In genomic region chr1:81745024-81745960, GRCm38 (mm10) we compare ENCODE assay signal across 9 mouse cellular contexts.
A peak's percentile ranks its signal among the peaks of the same experiment; 100 is the strongest.
DNase-seq lines count a peak whose midpoint lies in the region; ATAC-seq lines count a peak whose summit lies in the region.
"Had no signal": no experiment of that assay in that cellular context is flagged by ENCODE, and none has a peak within 500 bp of the region (broad histone marks: within the 10 kb centered on the region; RNA-seq: fewer than 3 reads in every experiment).

No protein-coding gene starts in this region.

- H3K27ac ChIP-seq in forebrain, embryonic 12.5 days: peak overlapping the region; percentile 61
- H3K27ac ChIP-seq in forebrain, embryonic 14.5 days (ENCODE audit: low read depth, low read length): no peak overlapping the region
- no peak overlapping the region for H3K27ac ChIP-seq in midbrain, embryonic 13.5 days
- no peak overlapping the region for H3K27ac ChIP-seq in midbrain, embryonic 14.5 days (replicated peaks; ENCODE audit: low read depth, low read length)
- peak overlapping the region; percentile 51; the same call in 1 of the 2 replicates for H3K27ac ChIP-seq in neural tube, embryonic 15.5 days (replicated peaks)

- no peak overlapping the region for H3K4me3 ChIP-seq in forebrain, embryonic 12.5 days (replicated peaks)
- H3K4me3 ChIP-seq in forebrain, embryonic 14.5 days (ENCODE audit: low read depth, low read length): no peak overlapping the region
- H3K4me3 ChIP-seq in midbrain, embryonic 13.5 days (replicated peaks): no peak overlapping the region
- H3K4me3 ChIP-seq in midbrain, embryonic 14.5 days (replicated peaks; ENCODE audit: low read depth, low read length): no peak overlapping the region
- no peak overlapping the region for H3K4me3 ChIP-seq in neural tube, embryonic 15.5 days (replicated peaks)

- WGBS in forebrain, embryonic 12.5 days: 66% methylated on average over 14 of the region's 14 CpGs
- 68% methylated on average over 14 of the region's 14 CpGs for WGBS in forebrain, embryonic 14.5 days
- 64% methylated on average over 14 of the region's 14 CpGs for WGBS in midbrain, embryonic 13.5 days
- 63% methylated on average over 14 of the region's 14 CpGs for WGBS in midbrain, embryonic 14.5 days
- 78% methylated on average over 14 of the region's 14 CpGs for WGBS in neural tube, embryonic 15.5 days

- no peak overlapping the region for H3K4me2 ChIP-seq in forebrain, embryonic 12.5 days
- H3K4me2 ChIP-seq in forebrain, embryonic 14.5 days (ENCODE audit: low read length): no peak overlapping the region
- H3K4me2 ChIP-seq in midbrain, embryonic 13.5 days (replicated peaks): no peak overlapping the region
- H3K4me2 ChIP-seq in midbrain, embryonic 14.5 days (ENCODE audit: low read length): no peak overlapping the region
- no peak overlapping the region for H3K4me2 ChIP-seq in neural tube, embryonic 15.5 days

- no peaks in the 10 kb centered on the region for H3K9me3 ChIP-seq in forebrain, embryonic 12.5 days
- no peaks in the 10 kb centered on the region for H3K9me3 ChIP-seq in forebrain, embryonic 14.5 days (replicated peaks; ENCODE audit: control insufficient read depth, low read length)
- no peaks in the 10 kb centered on the region for H3K9me3 ChIP-seq in midbrain, embryonic 13.5 days
- no peaks in the 10 kb centered on the region for H3K9me3 ChIP-seq in midbrain, embryonic 14.5 days (ENCODE audit: control insufficient read depth, low read length)
- H3K9me3 ChIP-seq in neural tube, embryonic 15.5 days (replicated peaks): no peaks in the 10 kb centered on the region

- no peak overlapping the region for H3K9ac ChIP-seq in forebrain, embryonic 12.5 days
- H3K9ac ChIP-seq in forebrain, embryonic 14.5 days (ENCODE audit: low read length): no peak overlapping the region
- no peak overlapping the region for H3K9ac ChIP-seq in midbrain, embryonic 13.5 days (replicated peaks)
- no peak overlapping the region for H3K9ac ChIP-seq in midbrain, embryonic 14.5 days (replicated peaks; ENCODE audit: low read length)
- no peak overlapping the region for H3K9ac ChIP-seq in neural tube, embryonic 15.5 days (replicated peaks)

- no peak for ATAC-seq in forebrain, embryonic 12.5 days (ENCODE audit: low FRiP score)
- no peak for ATAC-seq in forebrain, embryonic 14.5 days
- 0 out of 2 replicates have a peak, but pooled peaks have one; percentile 24 for ATAC-seq in midbrain, embryonic 13.5 days
- ATAC-seq in midbrain, embryonic 14.5 days (ENCODE audit: low FRiP score, low TSS enrichment): no peak; the same call in 1 of the 2 replicates
- no peak; the same call in 1 of the 2 replicates for ATAC-seq in neural tube, embryonic 15.5 days (ENCODE audit: low FRiP score)
- no peak for ATAC-seq in granulocyte monocyte progenitor cell, adult 5-6 weeks (replicated peaks; ENCODE audit: poor library complexity, severe bottlenecking)

- no peaks in the 10 kb centered on the region for H3K36me3 ChIP-seq in forebrain, embryonic 12.5 days (replicated peaks)
- no peaks in the 10 kb centered on the region for H3K36me3 ChIP-seq in forebrain, embryonic 14.5 days (ENCODE audit: control insufficient read depth, insufficient read depth, low read length)
- no peaks in the 10 kb centered on the region for H3K36me3 ChIP-seq in midbrain, embryonic 13.5 days
- no peaks in the 10 kb centered on the region for H3K36me3 ChIP-seq in midbrain, embryonic 14.5 days (ENCODE audit: control insufficient read depth, insufficient read depth, low read length)
- H3K36me3 ChIP-seq in neural tube, embryonic 15.5 days: no peaks in the 10 kb centered on the region

- peaks cover 9% of the 10 kb centered on the region for H3K4me1 ChIP-seq in forebrain, embryonic 12.5 days
- H3K4me1 ChIP-seq in forebrain, embryonic 14.5 days (ENCODE audit: control insufficient read depth, insufficient read depth, low read length): no peaks in the 10 kb centered on the region
- peaks cover 5% of the 10 kb centered on the region for H3K4me1 ChIP-seq in midbrain, embryonic 13.5 days (replicated peaks)
- H3K4me1 ChIP-seq in midbrain, embryonic 14.5 days (ENCODE audit: control insufficient read depth, insufficient read depth, low read length): no peaks in the 10 kb centered on the region
- peaks cover 9% of the 10 kb centered on the region for H3K4me1 ChIP-seq in neural tube, embryonic 15.5 days

- DNase-seq in forebrain, embryonic 14.5 days (ENCODE audit: low spot score): no peak
- DNase-seq in midbrain, embryonic 14.5 days: no peak
- peak; percentile 35 to 71 for DNase-seq in kidney, adult 8-10 months
- DNase-seq in yolk sac, embryonic 10.5 days (ENCODE audit: low spot score): no peak

- H3K27me3 ChIP-seq in forebrain, embryonic 12.5 days: no peaks in the 10 kb centered on the region
- no peaks in the 10 kb centered on the region for H3K27me3 ChIP-seq in forebrain, embryonic 14.5 days (replicated peaks; ENCODE audit: control insufficient read depth, insufficient read depth, low read length)
- no peaks in the 10 kb centered on the region for H3K27me3 ChIP-seq in midbrain, embryonic 13.5 days
- H3K27me3 ChIP-seq in midbrain, embryonic 14.5 days (ENCODE audit: control insufficient read depth, insufficient read depth, low read length): no peaks in the 10 kb centered on the region
- H3K27me3 ChIP-seq in neural tube, embryonic 15.5 days (replicated peaks): no peaks in the 10 kb centered on the region
- H3K27me3 ChIP-seq: CH12.LX had no signal

Comparison
In these comparisons a context has a peak if more than half of its experiments do, and no peak if none do; other contexts are left out.
1. H3K27ac ChIP-seq: peak in forebrain, embryonic 12.5 days (single experiment) and neural tube, embryonic 15.5 days (single experiment); none in forebrain, embryonic 14.5 days (single experiment), midbrain, embryonic 13.5 days (single experiment) and midbrain, embryonic 14.5 days (single experiment).
2. DNase-seq: peak in kidney, adult 8-10 months (2 of 2); none in forebrain, embryonic 14.5 days (single experiment), midbrain, embryonic 14.5 days (single experiment) and yolk sac, embryonic 10.5 days (single experiment).